Mouse (Mus musculus) E14TG2a.4 (cell line): ENCODE measurements around the gene Tprgl.

Source experiments
- CTCF ChIP-seq: conservative IDR thresholded peaks from 2 replicates; pipeline ENCODE4 v1.5.1; 2014; ENCODE audit warnings: low read length
- NANOG ChIP-seq: IDR thresholded peaks from 2 replicates; pipeline ENCODE4 v1.6.1; 2014; ENCODE audit warnings: borderline replicate concordance, low read length, mixed read lengths
- POU5F1 ChIP-seq: IDR thresholded peaks from 2 replicates; pipeline ENCODE4 v1.6.1; 2014; ENCODE audit warnings: low read length, borderline replicate concordance

GRCm38 (mm10) chr4:154209054-154209453, 48.6 kb upstream of the Tprgl start:
- TF ChIP-seq CTCF = no peak
- TF ChIP-seq POU5F1 = no peak
- no peak for TF ChIP-seq NANOG
